Mouse (Mus musculus): ENCODE measurements at regions not wholly inside any gene's neighbourhood (a gene's known extent, or its start where the extent isn't known, plus 50 kb on each side); places are given as distances from the start of the nearest gene placed in this dataset.
"Not testable (repeated sequence)": the region's sequence is repeated elsewhere in the genome, so short reads cannot be mapped to it uniquely, and the experiment has no call there.

DNA sequence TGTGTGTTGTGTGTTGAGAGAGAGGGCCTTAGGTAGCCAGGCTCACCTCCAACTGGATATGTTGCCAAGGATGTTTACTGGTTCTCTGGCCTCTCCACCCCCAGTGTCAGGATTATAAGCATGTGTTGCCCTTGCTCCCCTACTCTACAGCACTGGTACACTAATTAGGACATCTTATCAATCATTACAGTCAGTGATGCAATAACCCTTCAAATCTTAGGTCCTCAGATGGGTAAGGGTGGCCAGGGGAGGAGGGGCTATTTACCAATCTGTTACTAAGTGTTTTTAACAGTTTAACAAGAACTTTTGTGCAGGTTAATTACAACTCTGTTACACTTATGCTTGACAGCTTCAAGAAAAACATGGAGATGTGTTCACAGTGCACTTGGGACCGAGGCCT is 80.1 kb upstream of the Cyp2b13 start:
- DNase-seq, result peak; percentile 46

DNA sequence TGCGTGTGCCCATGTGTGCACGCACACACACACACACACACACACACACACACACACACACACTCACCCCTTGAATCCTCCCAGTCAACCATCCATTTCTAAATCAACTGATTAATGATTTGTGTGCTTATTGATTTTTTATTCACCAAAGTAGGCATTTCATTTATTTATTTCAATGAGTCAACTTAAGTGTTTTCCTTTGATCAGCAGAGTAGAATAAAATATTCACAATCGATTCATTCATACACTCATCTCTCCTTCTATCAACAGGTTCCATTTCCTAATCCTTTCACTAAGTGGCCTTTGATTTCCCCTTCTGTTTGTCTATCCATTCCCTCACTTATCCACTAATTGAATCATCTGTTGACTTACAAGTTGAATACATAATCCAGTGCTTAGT is 74.3 kb upstream of the Cyp2b13 start:
- no peak for DNase-seq

DNA sequence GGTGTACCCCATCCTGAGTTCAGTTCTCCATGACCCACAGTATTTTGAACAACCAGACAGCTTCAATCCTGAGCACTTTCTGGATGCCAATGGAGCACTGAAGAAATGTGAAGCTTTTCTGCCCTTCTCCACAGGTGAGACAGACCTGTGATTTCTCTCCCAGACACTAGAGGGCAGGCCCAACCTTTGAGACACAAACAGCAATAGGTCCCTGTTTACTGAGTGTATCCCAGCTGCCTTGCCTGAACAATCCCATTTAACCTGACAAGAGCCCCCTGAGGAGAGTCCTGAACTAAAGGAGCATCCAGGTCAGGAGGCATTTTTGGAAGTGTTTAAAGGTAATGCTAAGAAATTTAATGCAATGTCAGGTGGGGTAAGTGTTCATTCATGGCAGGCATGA is 73.0 kb upstream of the Cyp2b13 start:
- DNase-seq, result no peak

DNA sequence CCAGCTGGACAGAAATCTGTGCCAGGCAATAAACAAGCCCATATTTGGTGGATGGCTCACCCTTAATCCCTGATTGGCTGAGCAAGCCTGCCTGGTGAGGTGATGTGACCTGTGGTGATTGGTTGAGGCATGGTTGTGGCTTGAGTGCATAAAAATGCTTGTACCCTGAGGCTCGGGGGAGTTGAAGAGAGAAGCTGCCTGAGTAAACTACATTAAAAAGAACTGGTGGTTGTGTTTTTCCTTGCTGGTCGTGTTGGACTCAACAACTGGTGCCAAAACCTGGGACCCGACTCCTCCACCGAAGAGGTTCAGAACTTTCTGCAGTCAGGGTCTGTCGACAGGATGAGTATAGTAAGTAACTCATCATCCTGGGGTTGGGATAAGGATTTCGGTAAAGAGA is 55.4 kb upstream of the Cyp2b13 start:
- not testable (repeated sequence) for DNase-seq

DNA sequence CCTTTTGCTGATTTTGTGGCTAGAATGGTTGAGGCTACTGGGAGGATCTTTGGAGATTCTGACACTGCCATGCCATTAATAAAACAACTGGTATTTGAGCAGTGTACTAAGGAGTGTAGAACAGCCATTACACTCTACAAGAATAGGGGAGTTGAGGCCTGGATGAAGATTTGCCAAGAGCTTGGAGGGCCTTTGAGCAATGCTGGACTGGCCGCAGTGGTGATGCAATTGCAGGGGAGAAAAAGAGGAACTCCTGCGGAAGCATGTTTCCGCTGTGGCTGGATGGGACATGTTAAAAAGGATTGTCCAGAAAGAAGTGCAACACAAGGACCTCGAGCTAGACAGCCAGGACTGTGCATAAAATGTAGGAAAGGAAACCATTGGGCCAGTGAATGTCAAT is 53.2 kb upstream of the Cyp2b13 start:
- DNase-seq, result no peak
